Mouse (Mus musculus) adrenal gland, postnatal 14 days (tissue): ENCODE data around the gene Gm29564. TPM values are rescaled to one million over a fixed set of nuclear protein-coding genes. Genes with fewer than 3 reads are reported as not detected.
"Not testable (repeated sequence)": the region's sequence is repeated elsewhere in the genome, so short reads cannot be mapped to it uniquely, and the experiment has no call there.

Source experiments
- DNase-seq: peaks from one replicate; pipeline ENCODE4 v3.0.0; 2021; ENCODE audit warnings: mixed read lengths
- long read RNA-seq, 2 experiments: library from polyadenylated mRNA; stranded (forward); transcript quantifications; one replicate each; pipeline ENCODE4 v2.0.0; 2021
- total RNA-seq: library from RNA; stranded (reverse); gene quantifications from 2 replicates; pipeline ENCODE4 v1.2.3, GENCODE M21; 2021

The Gm29564 gene
- not detected in 2 replicates for total RNA-seq
- long read RNA-seq, experiment 1 = 0 reads
- long read RNA-seq, experiment 2 = 0 reads

DNA sequence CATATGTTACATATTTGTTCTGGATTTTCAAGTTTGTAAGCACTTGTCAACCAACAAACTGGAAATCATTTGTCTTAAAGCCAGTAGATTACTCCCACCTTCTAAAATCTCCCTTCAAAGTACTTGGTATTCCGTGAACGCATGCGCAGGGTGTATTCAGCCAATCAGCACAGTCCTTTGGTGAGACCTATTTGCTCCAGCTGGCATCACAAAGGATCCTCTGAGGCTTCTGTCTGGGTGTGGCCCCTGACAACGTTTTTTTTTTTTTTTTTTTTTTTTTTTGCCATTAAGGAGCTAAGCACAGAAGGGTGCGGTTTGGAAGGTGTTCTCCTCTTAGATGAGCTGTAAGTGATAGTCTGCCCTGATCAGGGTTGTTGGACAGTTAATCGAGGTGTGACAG lies at the start of gene Gm29564:
Gm29564 (plus strand) TSS at position 301 of the 400 bp plus-strand sequence.
- not testable (repeated sequence) for DNase-seq

Other genes starting within 250 kb of the Gm29564 start
- not detected in 2 replicates for gene Gm20867, start 249.8 kb upstream of the Gm29564 start, total RNA-seq